Mouse (Mus musculus): ENCODE data around the gene 4921539E11Rik.

DNA sequence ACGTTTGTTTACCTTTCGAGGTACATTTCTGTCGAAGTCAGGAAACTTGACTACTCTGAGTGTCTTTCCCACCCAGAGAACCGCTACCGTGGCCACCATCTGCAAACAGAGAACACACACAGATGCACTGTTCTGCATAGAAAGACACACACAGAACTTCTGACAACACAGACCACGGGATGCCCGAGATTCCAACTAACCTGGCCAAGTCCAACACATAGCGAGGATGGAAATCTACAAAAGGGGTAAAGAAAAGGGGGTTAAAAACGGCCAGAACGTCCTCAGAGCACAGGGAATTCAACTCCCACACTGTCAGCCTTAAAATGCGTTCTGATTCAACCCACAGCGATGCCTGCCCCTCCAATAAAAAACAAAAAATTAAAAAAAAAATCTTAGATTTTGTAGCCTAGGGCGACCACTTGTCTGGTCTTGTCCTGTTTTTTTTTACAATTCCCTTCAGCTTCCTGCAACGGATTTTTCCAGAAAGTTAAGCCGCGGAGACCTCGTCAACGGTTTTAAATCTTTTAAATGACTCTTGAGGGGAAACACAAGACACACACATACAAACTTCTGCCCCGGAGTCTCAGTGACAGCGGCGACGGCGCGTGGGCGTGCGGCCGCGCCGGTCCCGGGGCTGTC, 76.7 kb downstream of the 4921539E11Rik start:
- TF ChIP-seq CTCF (IDR thresholded peaks at IDR 0.05; ENCODE audit: low read depth): no peak
- TF ChIP-seq EP300 (IDR thresholded peaks at IDR 0.05; ENCODE audit: low read depth): no peak
